Comparison of ENCODE assay signal across 8 mouse cellular contexts in genomic region chr5:115845635-115846174, GRCm38 (mm10). TPM values are rescaled to one million over a fixed set of nuclear protein-coding genes. Genes with fewer than 3 reads are reported as not detected.
A peak's percentile ranks its signal among the peaks of the same experiment; 100 is the strongest.
DNase-seq lines count a peak whose midpoint lies in the region; ATAC-seq and TF ChIP-seq lines count a peak whose summit lies in the region.

No protein-coding gene starts in this region.

- TF ChIP-seq CTCF in lung, adult 2 months (IDR thresholded peaks at IDR 0.05; ENCODE audit: insufficient read depth, low read length) = no peak

- peaks cover 19% of the 10 kb centered on the region for H3K36me3 ChIP-seq in lung, embryonic 15.5 days
- peaks cover 51% of the 10 kb centered on the region for H3K36me3 ChIP-seq in erythroblast, embryonic 14.5 days (ENCODE audit: control insufficient read depth)
- H3K36me3 ChIP-seq in limb, embryonic 10.5 days = peaks cover 37% of the 10 kb centered on the region
- no peaks in the 10 kb centered on the region for H3K36me3 ChIP-seq in neural tube, embryonic 15.5 days

- no peak; the same call in 1 of the 2 replicates for ATAC-seq in lung, embryonic 15.5 days (ENCODE audit: borderline replicate concordance, extremely low read depth, low FRiP score, low TSS enrichment)
- ATAC-seq in neural tube, embryonic 15.5 days (ENCODE audit: low FRiP score) = no peak

- intact Hi-C loops in gastrocnemius, postnatal 14 days (cut with DNase I; ENCODE audit: low total_unique reads) = no loop called here

- H3K4me3 ChIP-seq in lung, embryonic 15.5 days = peak overlapping the region; percentile 73
- H3K4me3 ChIP-seq in lung, adult 2 months (replicated peaks; ENCODE audit: extremely low read depth, low read depth, low read length) = no peak overlapping the region
- peak overlapping the region; percentile 100 for H3K4me3 ChIP-seq in erythroblast, embryonic 14.5 days (replicated peaks)
- peak overlapping the region; percentile 96 for H3K4me3 ChIP-seq in limb, embryonic 10.5 days
- peak overlapping the region; percentile 55 for H3K4me3 ChIP-seq in neural tube, embryonic 15.5 days (replicated peaks)

- peak overlapping the region; percentile 81 for H3K4me2 ChIP-seq in lung, embryonic 15.5 days
- H3K4me2 ChIP-seq in neural tube, embryonic 15.5 days = peak overlapping the region; percentile 97

- peaks cover 30% of the 10 kb centered on the region for H3K4me1 ChIP-seq in lung, embryonic 15.5 days
- no peaks in the 10 kb centered on the region for H3K4me1 ChIP-seq in lung, adult 2 months (ENCODE audit: control insufficient read depth, insufficient read depth, low read length)
- peaks cover 47% of the 10 kb centered on the region for H3K4me1 ChIP-seq in erythroblast, embryonic 14.5 days (ENCODE audit: control insufficient read depth)
- H3K4me1 ChIP-seq in limb, embryonic 10.5 days = peaks cover 17% of the 10 kb centered on the region
- peaks cover 20% of the 10 kb centered on the region for H3K4me1 ChIP-seq in neural tube, embryonic 15.5 days

- H3K27ac ChIP-seq in lung, embryonic 15.5 days = no peak overlapping the region
- H3K27ac ChIP-seq in limb, embryonic 10.5 days = peak overlapping the region; percentile 93
- no peak overlapping the region for H3K27ac ChIP-seq in neural tube, embryonic 15.5 days (replicated peaks)

- no peaks in the 10 kb centered on the region for H3K9me3 ChIP-seq in lung, embryonic 15.5 days
- peaks cover 5% of the 10 kb centered on the region for H3K9me3 ChIP-seq in erythroblast, embryonic 14.5 days (ENCODE audit: control insufficient read depth, low read length)
- H3K9me3 ChIP-seq in limb, embryonic 10.5 days (replicated peaks) = no peaks in the 10 kb centered on the region
- no peaks in the 10 kb centered on the region for H3K9me3 ChIP-seq in neural tube, embryonic 15.5 days (replicated peaks)

- TF ChIP-seq POLR2A in lung, adult 2 months (IDR thresholded peaks at IDR 0.05; ENCODE audit: borderline replicate concordance, extremely low read depth, low read depth, low read length) = no peak

- H3K9ac ChIP-seq in lung, embryonic 15.5 days = peak overlapping the region; percentile 79
- H3K9ac ChIP-seq in neural tube, embryonic 15.5 days (replicated peaks) = peak overlapping the region; percentile 42; the same call in 1 of the 2 replicates

- DNase-seq in lung, adult 2 months = no peak
- DNase-seq in limb, embryonic 10.5 days (ENCODE audit: low spot score) = no peak
- no peak for DNase-seq in layer of hippocampus, adult 9-11 months
- no peak for DNase-seq in embryo, embryonic 10.5 days (ENCODE audit: low spot score)
- no peak for DNase-seq in gastrocnemius, postnatal 14 days

- no peaks in the 10 kb centered on the region for H3K27me3 ChIP-seq in lung, embryonic 15.5 days
- H3K27me3 ChIP-seq in erythroblast, embryonic 14.5 days (ENCODE audit: control insufficient read depth) = no peaks in the 10 kb centered on the region
- no peaks in the 10 kb centered on the region for H3K27me3 ChIP-seq in limb, embryonic 10.5 days (ENCODE audit: low read depth, poor library complexity, severe bottlenecking)
- no peaks in the 10 kb centered on the region for H3K27me3 ChIP-seq in neural tube, embryonic 15.5 days (replicated peaks)

- 29% methylated on average over 8 of the region's 8 CpGs for WGBS in lung, embryonic 15.5 days
- WGBS in lung, adult 2 months = 31% methylated on average over 8 of the region's 8 CpGs
- WGBS in limb, embryonic 10.5 days = 39% methylated on average over 8 of the region's 8 CpGs
- 33% methylated on average over 8 of the region's 8 CpGs for WGBS in neural tube, embryonic 15.5 days

RNA-seq across cellular contexts. Expression of gene Cit, which starts 0.6 kb away (rescaled TPM):
- 41.5 and 47.4 TPM in 2 replicates for polyA plus RNA-seq in lung, embryonic 15.5 days (2015; fragmentation: Nextera tagmentation; extraction: Ambion mirVana)
- 3.7 and 4.0 TPM in 2 replicates for polyA plus RNA-seq in lung, adult 2 months (2012; rRNA removed)
- polyA plus RNA-seq in erythroblast, embryonic 14.5 days (2012) = 13.6 and 14.1 TPM in 2 replicates
- polyA plus RNA-seq in limb, embryonic 10.5 days (2016; fragmentation: Nextera tagmentation; extraction: Ambion mirVana) = 36.0 and 39.4 TPM in 2 replicates
- polyA plus RNA-seq in neural tube, embryonic 15.5 days (2015; fragmentation: Nextera tagmentation; extraction: Ambion mirVana) = 38.8 and 40.1 TPM in 2 replicates
- total RNA-seq in gastrocnemius, postnatal 14 days (2021) = 1 to 10 TPM; 2.9 to 4.6 TPM
